Mouse (Mus musculus) c-Kit-negative CD71-positive TER-119-positive erythroid progenitor cells, embryonic 14.5 days (primary cell): Measurements from ENCODE around the gene Hoxd13.

Experiments
- DNase-seq: peaks from one replicate; pipeline ENCODE4 v3.0.0-alpha.2; 2013; ENCODE audit warnings: low read depth, low spot score

Gene Hoxd13

GRCm38 (mm10) chr2:74667842-74668357, at the start of gene Hoxd13:
TSS of gene Hoxd13 (plus strand) at chr2:74668310.
- no peak for DNase-seq

DNA sequence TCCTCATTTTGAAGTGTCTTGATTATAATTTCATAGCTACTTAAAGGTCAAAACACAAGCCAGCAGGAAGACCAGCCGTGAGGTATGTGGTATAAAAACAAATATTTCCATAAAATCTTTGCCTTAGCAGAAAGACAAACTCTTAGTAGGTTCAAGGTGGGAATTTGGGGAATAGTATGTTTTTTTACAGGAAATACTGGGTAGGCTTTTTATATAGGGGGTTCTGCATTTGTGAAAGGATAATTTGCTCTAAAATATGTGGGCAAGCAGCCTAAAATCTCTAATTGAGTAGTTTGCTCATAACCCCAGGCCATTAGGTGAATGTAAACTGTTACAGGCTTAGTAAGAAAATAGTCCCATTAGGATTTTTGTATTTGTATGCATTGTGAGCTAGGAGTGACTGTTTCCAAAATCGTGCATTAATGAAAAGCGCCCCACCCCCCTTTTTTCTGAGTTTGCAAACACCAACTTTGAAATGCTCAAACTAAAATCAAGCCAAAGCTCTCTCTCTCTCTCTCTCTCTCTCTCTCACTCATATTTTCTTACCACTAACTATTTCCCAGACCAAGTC, 48.3 kb upstream of the Hoxd13 start:
- no peak for DNase-seq

DNA sequence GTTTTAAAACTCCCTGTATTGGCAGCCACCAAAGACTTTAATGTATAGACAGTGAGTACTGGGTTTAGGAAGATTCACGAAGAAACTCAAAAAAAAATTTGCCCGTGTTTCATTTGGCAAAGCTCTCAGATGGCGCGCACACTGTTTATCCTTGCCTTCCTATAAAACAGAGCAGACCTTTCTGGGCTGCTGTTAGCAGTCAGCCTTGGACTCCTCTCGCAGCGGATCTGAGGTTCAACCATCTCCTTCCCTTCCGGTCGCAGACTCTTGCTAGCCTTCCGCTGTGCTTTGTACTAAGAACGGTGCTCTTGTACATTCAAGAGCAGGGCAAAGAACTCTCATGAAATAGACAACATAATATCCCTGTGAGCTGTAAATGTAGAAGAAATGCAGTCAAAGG, 47.7 kb upstream of the Hoxd13 start:
- no peak for DNase-seq

DNA sequence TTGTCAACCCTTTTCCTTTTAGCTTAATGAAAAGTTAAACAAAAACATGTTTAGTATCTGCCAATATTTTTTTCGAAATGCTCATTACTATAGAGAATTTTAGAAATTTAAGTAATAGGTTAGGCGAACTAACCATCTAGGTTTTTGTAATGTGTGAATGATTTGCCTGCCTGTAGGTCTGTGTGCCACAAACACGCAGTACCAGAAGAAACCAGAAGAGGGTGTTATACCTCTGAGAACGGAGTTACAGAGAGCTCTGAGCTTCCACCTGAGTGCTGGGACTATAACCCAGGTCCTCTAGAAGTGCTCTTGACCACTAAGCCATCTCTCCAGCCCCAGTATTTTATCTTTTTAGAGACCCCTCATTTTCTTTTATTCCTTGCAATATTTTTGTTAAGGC, 32.7 kb upstream of the Hoxd13 start:
- DNase-seq = no peak

GRCm38 (mm10) chr2:74642431-74642830, 25.7 kb upstream of the Hoxd13 start:
- no peak for DNase-seq

DNA sequence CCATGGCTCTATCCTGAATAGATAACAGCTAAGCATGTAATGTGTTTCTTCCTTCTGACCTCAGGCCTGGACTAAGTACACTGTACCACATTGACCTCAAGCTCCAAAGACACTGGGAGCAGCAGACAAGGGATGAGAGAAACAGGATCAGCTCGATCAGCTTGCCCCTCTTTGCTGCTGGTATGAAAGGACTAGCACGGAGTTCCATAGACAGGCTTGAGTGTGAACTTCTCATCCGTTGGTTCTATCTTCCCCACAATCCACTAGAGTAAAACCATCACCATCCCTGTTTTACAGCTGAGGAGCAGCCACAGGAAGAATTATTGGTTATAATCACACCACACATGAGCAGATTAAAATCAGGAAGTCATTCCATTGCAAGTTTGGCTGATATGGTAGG, 22.5 kb upstream of the Hoxd13 start:
- no peak for DNase-seq

GRCm38 (mm10) chr2:74647082-74647864, 20.8 kb upstream of the Hoxd13 start:
- DNase-seq = no peak

- DNase-seq = no peak
Observed at GRCm38 (mm10) chr2:74652996-74653340, 15.1 kb upstream of the Hoxd13 start.

GRCm38 (mm10) chr2:74653781-74654535, 14.2 kb upstream of the Hoxd13 start:
- DNase-seq = no peak

GRCm38 (mm10) chr2:74654743-74655419, 13.2 kb upstream of the Hoxd13 start:
- no peak for DNase-seq

GRCm38 (mm10) chr2:74655420-74655781, 12.7 kb upstream of the Hoxd13 start:
- no peak for DNase-seq

DNA sequence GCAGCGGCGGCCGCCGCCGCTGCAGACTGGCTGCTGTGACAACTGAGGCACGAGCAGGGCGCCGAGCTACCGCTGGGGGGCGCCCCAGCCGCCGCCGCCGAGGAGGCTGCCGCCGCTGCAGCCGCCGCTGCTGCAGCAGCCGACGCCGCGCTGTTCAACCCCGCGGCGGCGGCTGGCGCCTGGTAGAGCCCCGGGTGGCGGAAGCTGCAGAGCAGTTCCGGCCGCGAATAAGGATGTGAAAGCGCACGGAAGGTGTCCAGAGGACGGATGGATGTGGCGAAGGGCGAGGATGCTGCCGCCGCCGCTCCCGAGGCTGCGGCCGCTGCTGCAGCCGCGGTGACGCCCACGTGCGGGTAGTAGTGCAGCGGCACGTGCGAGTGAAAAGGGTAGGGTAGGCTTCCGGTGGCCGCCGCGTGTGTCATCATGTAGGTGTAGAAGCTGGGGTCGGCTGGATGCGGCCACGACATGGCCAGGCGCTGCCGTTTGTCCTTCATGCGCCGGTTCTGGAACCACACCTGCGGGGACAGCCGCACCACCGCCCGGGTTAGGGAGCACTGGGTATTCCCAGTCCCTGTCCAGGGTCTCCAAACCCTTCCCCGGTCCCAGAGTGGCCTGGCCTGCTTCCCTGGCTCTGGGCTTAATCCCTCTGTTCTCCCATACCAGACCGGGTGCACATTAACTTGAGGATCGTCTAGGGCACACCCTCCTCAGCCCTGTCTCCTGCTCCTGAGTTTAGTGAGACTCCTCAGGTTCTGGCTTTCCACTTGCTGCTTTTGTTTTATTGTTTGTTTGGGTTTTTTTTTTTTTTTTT, 12.1 kb upstream of the Hoxd13 start:
- DNase-seq = no peak

GRCm38 (mm10) chr2:74656632-74657021, 11.5 kb upstream of the Hoxd13 start:
- no peak for DNase-seq

GRCm38 (mm10) chr2:74657251-74658023, 10.7 kb upstream of the Hoxd13 start:
- DNase-seq = no peak

DNA sequence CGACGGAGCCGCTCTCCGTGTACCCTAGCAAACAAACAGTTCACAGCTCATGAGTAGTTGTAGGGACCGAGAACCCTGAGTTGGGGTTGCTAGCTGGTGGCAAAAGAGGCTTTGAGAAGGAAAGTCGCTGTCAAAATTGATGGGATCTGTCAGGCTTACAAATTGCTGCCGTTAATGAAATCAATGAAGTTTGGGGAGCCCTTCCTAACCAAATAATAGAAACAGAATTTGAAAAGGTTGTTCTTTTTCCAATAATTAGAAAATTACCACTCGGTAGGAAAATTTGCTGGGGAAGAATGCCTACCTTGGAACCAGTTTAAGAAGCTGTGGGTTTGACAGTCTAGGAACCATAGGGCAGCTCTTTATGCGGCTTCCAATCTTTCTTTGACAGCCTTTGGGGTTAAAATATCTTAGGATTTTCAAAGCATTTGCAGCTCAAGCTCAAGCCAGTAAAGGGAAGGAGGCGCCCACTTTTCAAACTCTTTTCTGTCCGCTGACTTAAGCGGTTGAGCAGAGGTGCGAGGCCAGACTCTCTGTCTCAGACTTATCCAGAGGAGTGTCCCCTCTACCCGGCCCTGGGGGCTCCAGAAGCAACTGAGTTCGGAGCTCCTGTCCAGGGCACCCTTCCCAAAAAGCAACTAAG, 10.0 kb upstream of the Hoxd13 start:
- DNase-seq = no peak

- DNase-seq = no peak
Observed at GRCm38 (mm10) chr2:74658667-74659371, 9.3 kb upstream of the Hoxd13 start.

DNA sequence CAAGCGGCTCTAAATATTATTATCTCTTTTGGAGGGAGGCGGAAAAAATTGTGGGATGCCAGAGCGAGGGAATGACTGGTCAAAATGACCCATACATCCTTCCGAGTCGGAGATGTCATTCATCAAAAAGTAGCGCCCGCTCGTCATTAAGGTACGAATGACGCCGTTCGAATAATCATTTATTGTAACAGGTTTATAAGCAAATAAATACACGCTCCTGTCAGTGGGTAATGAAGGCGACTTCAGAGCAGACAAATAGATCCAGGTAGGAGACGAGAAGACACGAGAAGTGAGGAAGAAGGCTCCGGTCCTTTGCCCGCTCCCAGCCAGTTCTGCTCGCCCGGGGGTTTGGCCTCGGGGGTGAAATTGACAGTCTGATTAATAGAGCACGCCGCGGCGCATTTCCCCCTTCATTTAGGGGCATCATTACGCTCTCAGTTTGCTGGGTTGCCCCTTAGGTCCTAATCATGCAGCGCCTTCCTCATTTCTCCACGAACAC, 8.6 kb upstream of the Hoxd13 start, which contains the start of gene Evx2:
TSS of gene Evx2 (minus strand) at position 51 of the 499 bp plus-strand sequence.
- DNase-seq = no peak

DNA sequence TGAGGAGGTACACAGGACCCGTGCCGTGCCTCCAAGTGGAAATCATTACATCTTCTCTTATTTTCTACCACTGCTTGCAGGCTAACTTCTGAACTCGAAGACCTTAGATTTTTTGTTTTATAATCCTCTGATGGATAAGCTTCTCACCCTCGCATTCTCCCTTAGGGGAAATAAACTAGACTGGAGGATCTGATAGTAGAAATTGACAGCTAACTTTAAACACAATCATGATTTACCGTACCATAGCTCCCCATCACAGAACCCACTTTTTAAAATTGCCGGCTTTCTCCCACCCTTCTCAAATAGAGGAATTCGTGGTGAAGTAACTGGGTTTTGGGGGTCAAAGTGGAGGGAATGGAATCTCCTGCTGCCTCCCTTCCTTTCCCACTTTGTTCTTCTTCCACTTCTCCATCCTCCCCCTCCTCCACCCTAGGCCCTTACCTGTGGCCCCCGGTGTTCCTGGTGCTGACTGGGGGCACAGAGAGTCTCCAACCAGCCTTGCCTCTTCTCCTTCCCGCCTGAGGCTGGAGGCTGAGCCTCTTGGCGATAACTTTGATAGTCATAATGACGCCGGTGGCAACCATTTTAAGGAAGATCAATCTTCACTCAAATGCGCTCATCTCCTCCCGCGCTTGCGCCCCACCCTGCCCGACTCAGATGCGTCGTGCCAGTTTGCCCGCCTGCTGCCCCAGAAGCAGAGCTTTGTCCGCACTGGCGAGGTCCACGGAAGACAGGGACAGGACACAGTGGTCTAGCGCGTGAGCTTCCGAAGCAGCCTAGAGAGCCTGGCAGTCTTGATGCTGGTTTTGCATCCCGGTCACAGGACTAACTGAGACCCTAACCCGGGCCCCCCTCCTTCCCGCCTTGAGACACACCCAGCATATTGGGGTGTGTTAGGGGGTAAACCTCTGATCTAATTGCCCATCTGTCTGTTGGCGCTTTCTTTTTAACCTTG, 7.4 kb upstream of the Hoxd13 start:
- no peak for DNase-seq
